Mouse (Mus musculus) midbrain, embryonic 15.5 days (tissue): ENCODE data around the gene Wbp1. TPM values are rescaled to one million over a fixed set of nuclear protein-coding genes. Genes with fewer than 3 reads are reported as not detected.

Experiments
- ATAC-seq: fragments of 200-750 bp; cut with Nextera tagmentation; replicated peaks from 2 replicates; pipeline ENCODE4 v1.8.0; 2017; ENCODE audit warnings: moderate TSS enrichment
- H3K27ac ChIP-seq: fragments of 300-500 bp; sonication (generic); 2 replicates; pipeline ENCODE4 v1.5.1; 2015; ENCODE audit warnings: mild to moderate bottlenecking, inconsistent platforms
- H3K27me3 ChIP-seq: fragments of 300-500 bp; sonication (generic); replicated peaks from 2 replicates; pipeline ENCODE4 v1.6.1; 2015; ENCODE audit warnings: inconsistent platforms
- H3K36me3 ChIP-seq: fragments of 300-500 bp; sonication (generic); replicated peaks from 2 replicates; pipeline ENCODE4 v1.6.1; 2015; ENCODE audit warnings: inconsistent platforms
- H3K4me1 ChIP-seq: fragments of 300-500 bp; sonication (generic); 2 replicates; pipeline ENCODE4 v1.6.1; 2015; ENCODE audit warnings: inconsistent platforms
- H3K4me2 ChIP-seq: fragments of 300-500 bp; sonication (generic); 2 replicates; pipeline ENCODE4 v1.6.1; 2015; ENCODE audit warnings: inconsistent platforms, mild to moderate bottlenecking, moderate library complexity
- H3K4me3 ChIP-seq: fragments of 300-500 bp; sonication (generic); 2 replicates; pipeline ENCODE4 v1.5.1; 2015; ENCODE audit warnings: mild to moderate bottlenecking, inconsistent platforms
- H3K9ac ChIP-seq: fragments of 300-500 bp; sonication (generic); 2 replicates; pipeline ENCODE4 v1.6.1; 2015; ENCODE audit warnings: mild to moderate bottlenecking, inconsistent platforms
- H3K9me3 ChIP-seq: fragments of 300-500 bp; sonication (generic); 2 replicates; pipeline ENCODE4 v1.6.1; 2016; ENCODE audit warnings: inconsistent platforms
- WGBS: fragments of 180-500 bp; shearing (Covaris S2); methylation state at CpG from one replicate; pipeline ENCODE4 v1.1.7; 2015; ENCODE audit warnings: mixed read lengths; 5-methylcytosine and 5-hydroxymethylcytosine counted together
- polyA plus RNA-seq: library from polyadenylated mRNA; unstranded; fragments of >200 nt; fragmentation: Nextera tagmentation; extraction: Ambion mirVana; gene quantifications from 2 replicates; pipeline ENCODE4 v1.2.1, GENCODE M21; 2015

Gene Wbp1
- polyA plus RNA-seq, 1 experiment from 2014 or later: 176 TPM

DNA sequence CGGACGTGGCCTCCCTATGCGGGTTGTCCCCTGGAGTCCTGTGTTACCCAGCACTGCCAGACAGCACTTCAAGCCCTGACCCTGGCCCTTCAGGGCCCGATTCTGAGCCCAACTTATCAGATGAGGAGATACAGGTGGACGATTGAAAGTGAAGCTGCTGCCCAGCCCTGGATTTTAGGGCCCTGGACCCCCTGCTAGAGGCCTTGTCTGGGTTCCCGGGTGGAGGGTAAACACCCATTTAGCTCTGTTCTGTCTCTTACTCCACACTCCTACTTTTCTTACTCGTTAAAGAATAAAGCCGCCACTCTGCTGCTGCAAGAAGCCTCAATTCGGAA lies 33.5 kb downstream of the Wbp1 start:
- Histone ChIP-seq H3K4me2 (no peak overlapping the region; the same call in 1 of the 2 replicates), H3K4me3 (0 out of 2 replicates have a peak overlapping the region, but pooled peaks have one; percentile 1), H3K27me3 (peaks cover 83% of the 10 kb centered on the region), H3K36me3 (no peaks in the 10 kb centered on the region), H3K27ac (no peak overlapping the region), H3K9ac (no peak overlapping the region), H3K9me3 (no peaks in the 10 kb centered on the region), H3K4me1 (peaks cover 14% of the 10 kb centered on the region; the same call in 1 of the 2 replicates)
- 4% methylated on average over 9 of the region's 9 CpGs for WGBS
- no peak for ATAC-seq

GRCm38 (mm10) chr6:83087205-83087925 lies 34.0 kb downstream of the Wbp1 start:
- H3K9me3 ChIP-seq: no peaks in the 10 kb centered on the region
- H3K27ac ChIP-seq: no peak overlapping the region
- H3K4me3 ChIP-seq: 0 out of 2 replicates have a peak overlapping the region, but pooled peaks have one; percentile 1
- peaks cover 14% of the 10 kb centered on the region; the same call in 1 of the 2 replicates for H3K4me1 ChIP-seq
- ATAC-seq: no peak
- H3K36me3 ChIP-seq: no peaks in the 10 kb centered on the region
- H3K9ac ChIP-seq: no peak overlapping the region
- peak overlapping the region; percentile 13; the same call in 1 of the 2 replicates for H3K4me2 ChIP-seq
- WGBS: 1% methylated on average over 47 of the region's 47 CpGs
- peaks cover 84% of the 10 kb centered on the region for H3K27me3 ChIP-seq

DNA sequence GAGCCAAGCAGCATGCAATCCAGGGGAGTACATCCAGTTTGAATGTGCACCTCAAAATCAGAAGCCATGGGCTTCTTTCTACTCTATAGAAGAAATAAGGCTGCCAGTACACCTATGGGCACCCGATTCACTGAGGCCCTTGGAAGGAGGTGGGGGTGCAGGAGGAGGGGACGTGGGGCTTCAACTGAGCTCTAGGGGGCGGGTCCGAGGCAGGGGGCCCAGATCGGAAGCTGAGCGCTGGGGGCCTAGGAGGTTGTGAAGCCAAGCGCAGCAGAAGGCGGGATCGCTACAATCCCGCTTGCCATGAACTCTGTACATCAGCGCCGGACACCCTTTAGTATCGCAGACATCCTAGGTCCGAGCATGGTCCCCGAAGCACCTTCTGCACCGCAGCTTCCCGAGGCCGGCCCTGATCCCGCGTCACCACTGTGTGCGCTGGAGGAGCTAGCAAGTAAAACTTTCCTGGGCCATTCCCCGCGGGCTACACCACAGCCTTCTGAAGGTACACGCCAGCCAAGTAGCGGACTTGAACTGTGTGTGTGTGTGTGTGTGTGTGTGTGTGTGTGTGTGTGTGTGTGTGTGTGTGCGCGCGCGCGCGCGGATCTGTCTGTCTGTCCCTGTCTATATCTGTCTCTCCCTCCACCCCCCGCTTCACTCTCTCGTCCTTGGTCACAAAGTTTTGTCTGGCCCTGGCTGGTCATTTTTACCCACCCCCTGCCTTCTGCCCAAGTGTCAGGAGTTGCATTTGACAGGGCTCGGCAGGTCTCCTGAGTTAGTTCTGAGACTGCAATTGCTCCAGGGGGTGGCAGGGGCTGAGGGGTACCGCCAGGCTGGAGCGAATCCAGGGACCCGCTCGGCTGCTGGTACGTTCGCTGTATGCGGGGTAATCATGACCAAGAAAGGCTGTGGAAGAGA lies 35.0 kb downstream of the Wbp1 start, which contains the start of gene Lbx2:
Gene Lbx2, plus strand, starts transcription at position 247 of the 915 bp plus-strand sequence.
- WGBS: 4% methylated on average over 42 of the region's 42 CpGs
- Histone ChIP-seq H3K36me3 (no peaks in the 10 kb centered on the region), H3K4me3 (0 out of 2 replicates have a peak within 1 kb of the TSS, but pooled peaks have one; percentile 1), H3K9me3 (no peaks in the 10 kb centered on the region), H3K27me3 (peaks cover 90% of the 10 kb centered on the region), H3K9ac (no peak within 1 kb of the TSS), H3K27ac (no peak within 1 kb of the TSS), H3K4me2 (peak within 1 kb of the TSS; percentile 13), H3K4me1 (peaks cover 14% of the 10 kb centered on the region; the same call in 1 of the 2 replicates)
- ATAC-seq: no peak

GRCm38 (mm10) chr6:83084477-83084876 lies 36.9 kb downstream of the Wbp1 start:
- Histone ChIP-seq H3K9me3 (no peaks in the 10 kb centered on the region), H3K27me3 (peaks cover 74% of the 10 kb centered on the region), H3K4me2 (no peak overlapping the region), H3K36me3 (0 out of 2 replicates have a peak, but pooled peaks cover 9% of the 10 kb centered on the region), H3K27ac (no peak overlapping the region), H3K4me3 (no peak overlapping the region), H3K4me1 (peaks cover 23% of the 10 kb centered on the region), H3K9ac (no peak overlapping the region)
- no peak for ATAC-seq
- 4% methylated on average over 6 of the region's 6 CpGs for WGBS

DNA sequence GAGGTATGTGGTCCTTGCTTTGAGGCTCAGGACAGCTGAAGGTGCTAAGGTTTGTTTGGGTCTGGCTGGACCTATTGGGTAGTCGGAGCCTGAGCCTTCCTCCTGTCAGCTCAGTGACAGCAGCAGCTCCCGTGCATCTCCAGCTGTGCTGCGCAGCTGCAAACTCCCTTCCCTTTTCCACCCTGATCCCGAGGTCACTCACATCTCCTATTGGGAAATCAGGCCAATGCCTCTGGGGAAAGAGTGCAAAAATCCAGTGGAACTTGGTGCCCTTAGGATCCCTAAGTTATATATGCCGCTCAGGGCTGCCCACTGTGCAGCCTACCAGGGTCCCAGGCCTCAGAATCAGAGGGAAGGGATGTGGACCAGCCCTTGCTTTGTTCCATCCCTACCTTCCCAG lies 37.9 kb downstream of the Wbp1 start:
- no peak for ATAC-seq

DNA sequence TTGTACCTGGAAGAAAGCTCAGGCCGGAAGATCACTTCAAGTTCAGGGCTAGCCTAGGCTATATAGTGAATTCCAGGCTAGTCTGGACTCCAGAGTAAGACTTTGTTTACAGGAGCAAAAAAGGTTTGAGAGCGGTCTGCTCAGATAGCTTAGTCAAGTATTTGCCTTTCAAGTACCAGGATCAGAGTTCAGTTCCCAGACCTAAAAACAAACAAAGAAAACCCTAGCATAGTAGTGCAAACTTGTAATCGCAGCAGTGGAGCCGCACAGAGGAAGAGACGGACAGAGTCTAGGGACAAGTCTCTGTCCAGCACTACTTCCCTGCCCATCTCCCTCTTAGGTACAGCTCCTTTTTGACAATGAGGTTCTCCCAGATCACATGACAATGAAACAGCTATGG lies 41.1 kb downstream of the Wbp1 start:
- no peak overlapping the region for H3K4me2 ChIP-seq
- 92% methylated on average over 5 of the region's 5 CpGs for WGBS
- ATAC-seq: no peak
- H3K9ac ChIP-seq: no peak overlapping the region
- H3K9me3 ChIP-seq: no peaks in the 10 kb centered on the region
- no peak overlapping the region for H3K4me3 ChIP-seq
- H3K27ac ChIP-seq: no peak overlapping the region
- H3K27me3 ChIP-seq: peaks cover 47% of the 10 kb centered on the region
- 0 out of 2 replicates have a peak, but pooled peaks cover 9% of the 10 kb centered on the region for H3K36me3 ChIP-seq
- H3K4me1 ChIP-seq: peaks cover 29% of the 10 kb centered on the region

More for the DNA sequence above, 37.9 kb downstream of the Wbp1 start:
- peaks cover 30% of the 10 kb centered on the region for H3K4me1 ChIP-seq
- H3K36me3 ChIP-seq: 0 out of 2 replicates have a peak, but pooled peaks cover 9% of the 10 kb centered on the region
- no peak overlapping the region for H3K27ac ChIP-seq
- no peaks in the 10 kb centered on the region for H3K9me3 ChIP-seq
- whole genome bisulfite sequencing: 12% methylated on average over 5 of the region's 5 CpGs
- H3K9ac ChIP-seq: no peak overlapping the region
- H3K4me3 ChIP-seq: no peak overlapping the region
- no peak overlapping the region for H3K4me2 ChIP-seq
- H3K27me3 ChIP-seq: peaks cover 66% of the 10 kb centered on the region

DNA sequence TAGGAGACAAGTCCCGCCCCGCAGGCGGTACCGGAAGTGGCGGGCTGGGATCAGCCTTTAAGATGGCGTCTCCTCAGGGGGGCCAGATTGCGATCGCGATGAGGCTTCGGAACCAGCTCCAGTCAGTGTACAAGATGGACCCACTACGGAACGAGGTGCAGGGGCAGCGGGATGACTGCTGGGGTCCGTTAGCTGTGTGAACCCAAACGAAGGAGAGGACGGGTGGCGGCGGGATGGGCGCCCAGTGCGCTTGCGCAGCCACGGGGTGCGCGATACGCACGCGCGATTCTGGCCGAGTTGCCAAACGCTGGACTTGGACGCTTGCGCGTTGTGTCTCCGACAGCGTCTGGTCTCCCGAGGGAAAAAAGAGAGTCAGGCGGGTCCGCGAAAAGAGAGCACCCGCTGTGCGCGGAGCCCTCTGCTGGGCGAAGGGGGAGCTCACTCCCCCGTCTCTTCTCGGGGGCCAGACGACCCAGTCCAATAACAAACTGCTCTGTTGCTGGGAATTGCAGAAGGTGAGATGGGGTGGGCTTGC lies 43.0 kb downstream of the Wbp1 start:
- H3K4me1 ChIP-seq: peaks cover 26% of the 10 kb centered on the region
- H3K4me3 ChIP-seq: peak overlapping the region; percentile 92
- H3K27ac ChIP-seq: peak overlapping the region; percentile 95
- H3K36me3 ChIP-seq: 0 out of 2 replicates have a peak, but pooled peaks cover 9% of the 10 kb centered on the region
- WGBS: 0% methylated on average over 46 of the region's 46 CpGs
- H3K4me2 ChIP-seq: peak overlapping the region; percentile 95
- H3K9me3 ChIP-seq: no peaks in the 10 kb centered on the region
- peak; percentile 91 for ATAC-seq
- peaks cover 47% of the 10 kb centered on the region for H3K27me3 ChIP-seq
- H3K9ac ChIP-seq: peak overlapping the region; percentile 88

GRCm38 (mm10) chr6:83077630-83078323 lies 43.6 kb downstream of the Wbp1 start, which contains the start of gene Pcgf1:
Gene Pcgf1, plus strand, starts transcription at chr6:83077869.
- peak within 1 kb of the TSS; percentile 95 for H3K4me2 ChIP-seq
- H3K9me3 ChIP-seq: no peaks in the 10 kb centered on the region
- 0 out of 2 replicates have a peak, but pooled peaks cover 9% of the 10 kb centered on the region for H3K36me3 ChIP-seq
- peak within 1 kb of the TSS; percentile 92 for H3K4me3 ChIP-seq
- H3K9ac ChIP-seq: peak within 1 kb of the TSS; percentile 88
- H3K27me3 ChIP-seq: peaks cover 43% of the 10 kb centered on the region
- ATAC-seq: peak; percentile 95
- under 1% methylated on average over 54 of the region's 54 CpGs for WGBS
- peaks cover 25% of the 10 kb centered on the region for H3K4me1 ChIP-seq
- peak within 1 kb of the TSS; percentile 95 for H3K27ac ChIP-seq

- H3K4me2 ChIP-seq: no peak overlapping the region
- 12% methylated on average over 2 of the region's 2 CpGs for WGBS
- no peaks in the 10 kb centered on the region for H3K9me3 ChIP-seq
- no peak overlapping the region for H3K4me3 ChIP-seq
- peaks cover 31% of the 10 kb centered on the region for H3K4me1 ChIP-seq
- H3K27ac ChIP-seq: no peak overlapping the region
- H3K9ac ChIP-seq: no peak overlapping the region
- H3K27me3 ChIP-seq: peaks cover 60% of the 10 kb centered on the region
- no peak for ATAC-seq
- no peaks in the 10 kb centered on the region for H3K36me3 ChIP-seq
These were observed 46.4 kb downstream of the Wbp1 start for GRCm38 (mm10) chr6:83074979-83075378.

GRCm38 (mm10) chr6:83071220-83071619 lies 50.1 kb downstream of the Wbp1 start:
- Histone ChIP-seq H3K9ac (no peak overlapping the region), H3K27me3 (peaks cover 94% of the 10 kb centered on the region), H3K4me2 (no peak overlapping the region), H3K36me3 (no peaks in the 10 kb centered on the region), H3K9me3 (no peaks in the 10 kb centered on the region), H3K27ac (no peak overlapping the region), H3K4me1 (peaks cover 27% of the 10 kb centered on the region), H3K4me3 (no peak overlapping the region)
- ATAC-seq: 0 out of 2 replicates have a peak, but pooled peaks have one; percentile 13
- 1% methylated on average over 23 of the region's 24 CpGs for WGBS
